ENCODE assay signal across 17 mouse cellular contexts in the genomic region with DNA sequence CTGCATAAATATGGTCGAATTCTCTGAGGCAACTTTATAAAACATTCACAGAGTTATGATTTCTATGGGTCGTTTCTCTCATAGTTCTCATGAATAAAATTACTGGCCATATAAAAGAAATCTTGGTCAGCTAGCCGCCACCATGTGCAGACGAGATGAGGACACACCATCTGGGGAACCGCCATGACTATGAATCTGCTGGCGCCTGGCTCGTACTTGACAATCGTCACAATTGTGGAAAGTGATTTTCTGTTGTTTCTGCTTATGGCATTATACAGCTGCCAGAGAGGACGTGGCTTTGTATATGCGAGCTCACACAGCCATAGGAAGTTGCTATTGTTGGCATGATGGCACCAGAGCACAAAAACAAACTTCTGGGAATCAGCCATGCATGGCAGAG. TPM values are rescaled to one million over a fixed set of nuclear protein-coding genes. Genes with fewer than 3 reads are reported as not detected.
"Had no signal": no experiment of that assay in that cellular context is flagged by ENCODE, and none has a peak within 500 bp of the region (broad histone marks: within the 10 kb centered on the region; RNA-seq: fewer than 3 reads in every experiment).

No protein-coding gene starts in this region.

- H3K9ac ChIP-seq: kidney, embryonic 15.5 days; limb, embryonic 12.5 days; liver, embryonic 13.5 days; liver, postnatal 0 days; lung, embryonic 15.5 days; midbrain, embryonic 12.5 days; neural tube, embryonic 15.5 days had no signal

- H3K4me2 ChIP-seq: kidney, embryonic 15.5 days; limb, embryonic 12.5 days; liver, embryonic 13.5 days; lung, embryonic 15.5 days; midbrain, embryonic 12.5 days; neural tube, embryonic 15.5 days had no signal

- H3K4me1 ChIP-seq: kidney, embryonic 15.5 days; limb, embryonic 12.5 days; lung, embryonic 15.5 days; midbrain, embryonic 12.5 days had no signal

- H3K4me3 ChIP-seq: kidney, embryonic 15.5 days; limb, embryonic 12.5 days; liver, embryonic 13.5 days; lung, embryonic 15.5 days; megakaryocyte, embryonic 14.5 days; midbrain, embryonic 12.5 days; myocyte; neural tube, embryonic 15.5 days had no signal

- H3K27ac ChIP-seq: kidney, embryonic 15.5 days; limb, embryonic 12.5 days; liver, embryonic 13.5 days; lung, embryonic 15.5 days; macrophage; midbrain, embryonic 12.5 days; neural tube, embryonic 15.5 days had no signal

- ATAC-seq: liver, postnatal 0 days had no signal

- H3K36me3 ChIP-seq: kidney, embryonic 15.5 days; limb, embryonic 12.5 days; liver, embryonic 13.5 days; lung, embryonic 15.5 days; midbrain, embryonic 12.5 days; neural tube, embryonic 15.5 days had no signal

- H3K27me3 ChIP-seq: kidney, embryonic 15.5 days; limb, embryonic 12.5 days; liver, embryonic 13.5 days; lung, embryonic 15.5 days; megakaryocyte, embryonic 14.5 days; midbrain, embryonic 12.5 days; neural tube, embryonic 15.5 days had no signal

- DNase-seq: kidney, adult 2 months; kidney, postnatal 14 days; liver; liver, embryonic 13.5 days; liver, postnatal 0 days; lung, postnatal 14 days; right cerebral cortex, adult 18-20 months; right cerebral cortex, postnatal 25 days; thymus, postnatal 4 days had no signal

- H3K9me3 ChIP-seq: kidney, embryonic 15.5 days; limb, embryonic 12.5 days; liver, embryonic 13.5 days; lung, embryonic 15.5 days; midbrain, embryonic 12.5 days; neural tube, embryonic 15.5 days had no signal

RNA-seq across cellular contexts. Expression of gene Reln, which starts 31.5 kb away (rescaled TPM):
- polyA plus RNA-seq: macrophage had no signal
